Mouse (Mus musculus) erythroblast, embryonic 14.5 days (primary cell): ENCODE measurements around the gene Ak9.

Experiments
- GATA1 ChIP-seq: IDR thresholded peaks from 2 replicates; pipeline ENCODE4 v1.6.1; 2012; ENCODE audit warnings: low read length, inconsistent platforms, mixed read lengths
- TAL1 ChIP-seq: IDR thresholded peaks from 3 replicates; pipeline ENCODE4 v1.6.1; 2012; ENCODE audit warnings: low read length, inconsistent platforms, mixed read lengths

GRCm38 (mm10) chr10:41460501-41460900, 156.7 kb downstream of the Ak9 start:
- TF ChIP-seq GATA1 (no peak), TAL1 (no peak)
